Mouse (Mus musculus): ENCODE data around the gene Ghrl. TPM values are rescaled to one million over a fixed set of nuclear protein-coding genes. Genes with fewer than 3 reads are reported as not detected.
A peak's percentile ranks its signal among the peaks of the same experiment; 100 is the strongest.
"Not testable (repeated sequence)": the region's sequence is repeated elsewhere in the genome, so short reads cannot be mapped to it uniquely, and the experiment has no call there.

The Ghrl gene
- polyA plus RNA-seq, 1 experiment = not detected

DNA sequence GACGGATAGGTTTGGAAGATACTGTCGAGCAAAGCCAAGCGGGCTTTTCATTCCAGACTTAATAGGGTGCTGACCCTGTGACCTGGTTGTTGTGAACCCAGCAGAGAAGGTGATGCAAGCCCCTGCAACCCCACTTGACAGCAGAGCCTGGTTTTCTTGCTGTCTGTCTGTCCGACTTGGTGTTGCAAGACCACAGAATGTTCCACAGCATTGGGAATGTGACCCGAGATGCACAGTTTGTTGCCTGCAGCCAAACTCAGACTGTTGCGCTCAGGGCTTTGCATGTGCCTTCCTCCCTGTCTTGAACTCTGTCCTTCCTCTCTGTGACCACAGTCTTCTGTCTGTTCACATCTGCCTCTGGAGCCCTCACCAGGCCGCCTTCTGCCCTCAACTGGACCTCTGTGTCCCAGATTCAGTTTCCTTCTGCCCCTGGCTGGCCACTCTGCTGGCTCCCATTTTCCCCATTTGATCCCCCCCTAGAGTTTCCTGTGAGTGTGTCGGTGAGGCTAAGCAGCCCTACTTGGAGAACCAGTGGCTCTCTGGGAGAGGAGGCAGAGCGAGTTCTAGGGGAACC, 39.6 kb downstream of the Ghrl start:
- WGBS = 71% methylated on average over 9 of the region's 9 CpGs
- no peak for TF ChIP-seq POLR2A (IDR thresholded peaks at IDR 0.05; ENCODE audit: low read depth, low read length)
- no peak for TF ChIP-seq CTCF (IDR thresholded peaks at IDR 0.05; ENCODE audit: extremely low read depth, insufficient read depth, insufficient read length, insufficient replicate concordance)
- Histone ChIP-seq H3K27ac (ENCODE audit: insufficient read depth, low read length) (peak overlapping the region; percentile 1; the same call in 1 of the 2 replicates), H3K27me3 (ENCODE audit: control insufficient read depth, insufficient read depth, low read length) (no peaks in the 10 kb centered on the region), H3K36me3 (ENCODE audit: control insufficient read depth, insufficient read depth, low read length) (peaks cover 18% of the 10 kb centered on the region), H3K4me3 (ENCODE audit: extremely low read depth, insufficient read depth, insufficient read length) (no peak overlapping the region), H3K4me1 (ENCODE audit: control insufficient read depth, insufficient read depth, insufficient read length) (peaks cover 9% of the 10 kb centered on the region; the same call in 1 of the 2 replicates)
- DNase-seq (ENCODE audit: low read depth in 1 of 2, low spot score in 2 of 2) = no peak

DNA sequence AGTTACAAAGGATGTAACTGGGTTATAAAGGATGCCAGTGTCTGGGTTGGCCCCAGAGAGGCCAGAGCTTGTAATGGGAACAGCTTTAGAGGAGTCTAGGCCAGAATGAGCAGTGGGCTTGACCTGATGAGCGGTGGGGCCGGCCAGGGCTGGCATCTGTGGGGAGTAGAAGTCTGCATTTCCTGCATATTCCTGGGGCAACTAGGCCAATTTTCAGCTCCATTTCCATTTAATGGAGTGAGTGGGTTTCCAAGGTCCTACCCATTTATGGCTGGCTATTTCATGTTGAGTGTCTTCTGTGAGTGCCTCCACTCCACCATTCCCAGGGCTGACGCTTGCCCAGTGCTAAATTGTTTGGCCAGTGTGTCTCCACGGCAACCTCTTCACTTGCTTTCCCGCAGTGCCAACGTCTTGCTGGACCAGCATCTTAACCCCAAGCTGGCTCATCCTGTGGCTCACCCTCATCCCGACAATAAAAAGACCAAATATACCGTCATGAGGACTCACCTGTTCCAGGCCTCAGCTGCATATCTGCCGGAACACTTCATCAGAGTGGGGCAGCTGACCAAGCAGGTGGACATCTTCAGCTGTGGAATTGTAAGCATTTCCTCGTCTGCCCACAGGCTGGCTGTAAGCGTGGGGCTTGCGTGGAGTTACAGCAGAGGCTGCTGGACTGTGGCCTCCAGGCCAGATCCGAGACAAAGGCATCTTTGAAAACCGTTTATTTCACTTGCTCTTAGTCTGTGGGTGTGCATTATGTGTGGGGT, 41.3 kb downstream of the Ghrl start:
- Histone ChIP-seq H3K4me3 (ENCODE audit: extremely low read depth, insufficient read depth, insufficient read length) (no peak overlapping the region), H3K36me3 (ENCODE audit: control insufficient read depth, insufficient read depth, low read length) (peaks cover 15% of the 10 kb centered on the region), H3K27ac (ENCODE audit: insufficient read depth, low read length) (no peak overlapping the region), H3K27me3 (ENCODE audit: control insufficient read depth, insufficient read depth, low read length) (no peaks in the 10 kb centered on the region), H3K4me1 (ENCODE audit: control insufficient read depth, insufficient read depth, insufficient read length) (peaks cover 9% of the 10 kb centered on the region; the same call in 1 of the 2 replicates)
- DNase-seq (ENCODE audit: low read depth in 1 of 2, low spot score in 2 of 2) = no peak
- WGBS = 92% methylated on average over 14 of the region's 14 CpGs
- no peak for TF ChIP-seq POLR2A (IDR thresholded peaks at IDR 0.05; ENCODE audit: low read depth, low read length)
- TF ChIP-seq CTCF (IDR thresholded peaks at IDR 0.05; ENCODE audit: extremely low read depth, insufficient read depth, insufficient read length, insufficient replicate concordance) = no peak

- peak overlapping the region; percentile 18; the same call in 1 of the 2 replicates for H3K27ac ChIP-seq (ENCODE audit: insufficient read depth, low read length)
Observed at GRCm38 (mm10) chr6:113677070-113677734, 42.5 kb downstream of the Ghrl start.

GRCm38 (mm10) chr6:113675991-113676390, 43.7 kb downstream of the Ghrl start:
- H3K4me1 ChIP-seq (ENCODE audit: control insufficient read depth, insufficient read depth, insufficient read length) = peaks cover 8% of the 10 kb centered on the region; the same call in 1 of the 2 replicates
- no peak for DNase-seq (ENCODE audit: low read depth in 1 of 2, low spot score in 2 of 2)
- H3K27ac ChIP-seq (ENCODE audit: insufficient read depth, low read length) = no peak overlapping the region
- H3K4me3 ChIP-seq (ENCODE audit: extremely low read depth, insufficient read depth, insufficient read length) = no peak overlapping the region
- no peak for TF ChIP-seq POLR2A (IDR thresholded peaks at IDR 0.05; ENCODE audit: low read depth, low read length)
- TF ChIP-seq CTCF (IDR thresholded peaks at IDR 0.05; ENCODE audit: extremely low read depth, insufficient read depth, insufficient read length, insufficient replicate concordance) = no peak
- no peaks in the 10 kb centered on the region for H3K27me3 ChIP-seq (ENCODE audit: control insufficient read depth, insufficient read depth, low read length)
- H3K36me3 ChIP-seq (ENCODE audit: control insufficient read depth, insufficient read depth, low read length) = peaks cover 22% of the 10 kb centered on the region
- 94% methylated on average over 9 of the region's 9 CpGs for WGBS

More at GRCm38 (mm10) chr6:113677070-113677734, 42.5 kb downstream of the Ghrl start:
- peak in 1 of 2 experiments; percentile 49 for DNase-seq (ENCODE audit: low read depth in 1 of 2, low spot score in 2 of 2)
- TF ChIP-seq CTCF (IDR thresholded peaks at IDR 0.05; ENCODE audit: extremely low read depth, insufficient read depth, insufficient read length, insufficient replicate concordance) (no peak), POLR2A (IDR thresholded peaks at IDR 0.05; ENCODE audit: low read depth, low read length) (no peak)
- H3K4me1 ChIP-seq (ENCODE audit: control insufficient read depth, insufficient read depth, insufficient read length) = peaks cover 9% of the 10 kb centered on the region; the same call in 1 of the 2 replicates
- H3K36me3 ChIP-seq (ENCODE audit: control insufficient read depth, insufficient read depth, low read length) = peaks cover 14% of the 10 kb centered on the region
- whole genome bisulfite sequencing = 64% methylated on average over 14 of the region's 14 CpGs
- no peak overlapping the region for H3K4me3 ChIP-seq (ENCODE audit: extremely low read depth, insufficient read depth, insufficient read length)
- H3K27me3 ChIP-seq (ENCODE audit: control insufficient read depth, insufficient read depth, low read length) = no peaks in the 10 kb centered on the region

DNA sequence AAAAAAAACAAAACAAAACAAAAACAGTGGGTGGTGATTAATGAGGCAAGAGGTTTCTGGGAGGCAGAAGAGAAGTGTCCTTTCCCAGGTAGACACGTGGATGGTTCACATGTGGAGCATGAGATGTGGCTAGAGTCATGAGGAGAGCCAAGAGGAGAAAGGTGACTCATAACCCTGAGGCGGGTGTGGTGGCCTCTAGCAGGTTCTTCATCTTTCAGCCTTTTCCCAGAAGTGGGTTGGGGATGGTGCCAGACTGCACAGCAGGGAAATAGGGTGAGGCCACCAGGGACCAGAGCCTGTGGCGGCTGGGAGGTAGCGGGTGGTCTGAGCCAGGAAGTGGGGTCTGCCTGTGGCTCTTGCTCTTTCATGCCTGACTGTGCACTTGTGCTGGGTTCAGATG, 44.4 kb downstream of the Ghrl start:
- Histone ChIP-seq H3K36me3 (ENCODE audit: control insufficient read depth, insufficient read depth, low read length) (peaks cover 22% of the 10 kb centered on the region), H3K27me3 (ENCODE audit: control insufficient read depth, insufficient read depth, low read length) (no peaks in the 10 kb centered on the region), H3K27ac (ENCODE audit: insufficient read depth, low read length) (no peak overlapping the region), H3K4me1 (ENCODE audit: control insufficient read depth, insufficient read depth, insufficient read length) (peaks cover 8% of the 10 kb centered on the region; the same call in 1 of the 2 replicates), H3K4me3 (ENCODE audit: extremely low read depth, insufficient read depth, insufficient read length) (no peak overlapping the region)
- no peak for TF ChIP-seq POLR2A (IDR thresholded peaks at IDR 0.05; ENCODE audit: low read depth, low read length)
- TF ChIP-seq CTCF (IDR thresholded peaks at IDR 0.05; ENCODE audit: extremely low read depth, insufficient read depth, insufficient read length, insufficient replicate concordance) = no peak
- DNase-seq (ENCODE audit: low read depth in 1 of 2, low spot score in 2 of 2) = no peak
- WGBS = 35% methylated on average over 4 of the region's 4 CpGs

- Histone ChIP-seq H3K4me1 (ENCODE audit: control insufficient read depth, insufficient read depth, insufficient read length) (peaks cover 23% of the 10 kb centered on the region; the same call in 1 of the 2 replicates), H3K27ac (ENCODE audit: insufficient read depth, low read length) (no peak overlapping the region), H3K27me3 (ENCODE audit: control insufficient read depth, insufficient read depth, low read length) (no peaks in the 10 kb centered on the region), H3K4me3 (ENCODE audit: extremely low read depth, insufficient read depth, insufficient read length) (no peak overlapping the region), H3K36me3 (ENCODE audit: control insufficient read depth, insufficient read depth, low read length) (peaks cover 15% of the 10 kb centered on the region)
- no peak for TF ChIP-seq POLR2A (IDR thresholded peaks at IDR 0.05; ENCODE audit: low read depth, low read length)
- no peak for TF ChIP-seq CTCF (IDR thresholded peaks at IDR 0.05; ENCODE audit: extremely low read depth, insufficient read depth, insufficient read length, insufficient replicate concordance)
- no peak for DNase-seq (ENCODE audit: low read depth in 1 of 2, low spot score in 2 of 2)
- WGBS = 83% methylated on average over 6 of the region's 6 CpGs
Observed at GRCm38 (mm10) chr6:113672989-113673388, 46.7 kb downstream of the Ghrl start.

DNA sequence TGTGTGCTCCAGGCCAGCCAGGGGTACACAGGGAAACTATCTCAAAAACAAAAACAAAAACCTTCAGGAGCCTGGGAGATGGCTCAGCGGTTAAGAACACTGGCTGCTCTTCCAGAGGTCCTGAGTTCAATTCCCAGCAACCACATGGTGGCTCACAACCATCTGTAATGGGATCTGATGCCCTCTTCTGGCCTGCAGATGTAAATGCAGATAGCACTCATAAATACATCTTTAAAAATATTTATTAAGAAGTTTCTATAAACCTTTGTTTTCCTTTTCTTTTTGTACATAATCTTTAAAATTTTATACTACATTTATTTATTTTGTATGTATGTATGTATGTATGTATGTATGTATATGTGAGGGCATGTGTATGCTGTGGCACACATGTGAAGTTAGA, 47.7 kb downstream of the Ghrl start:
- WGBS = 100% methylated on average over 1 of the region's 1 CpGs
- not testable (repeated sequence) for DNase-seq (ENCODE audit: low read depth in 1 of 2, low spot score in 2 of 2); H3K4me3 ChIP-seq (ENCODE audit: extremely low read depth, insufficient read depth, insufficient read length); H3K27me3 ChIP-seq (ENCODE audit: control insufficient read depth, insufficient read depth, low read length); H3K27ac ChIP-seq (ENCODE audit: insufficient read depth, low read length)
- Histone ChIP-seq H3K36me3 (ENCODE audit: control insufficient read depth, insufficient read depth, low read length) (peaks cover 17% of the 10 kb centered on the region), H3K4me1 (ENCODE audit: control insufficient read depth, insufficient read depth, insufficient read length) (peaks cover 26% of the 10 kb centered on the region; the same call in 1 of the 2 replicates)
